Mouse (Mus musculus) frontal cortex, postnatal 36 days (tissue): ENCODE results near the gene Ntm.

Source experiments
- DNase-seq, 2 experiments: peaks; one replicate each; pipeline ENCODE4 v3.0.0; 2022; ENCODE audit warnings: low spot score in 2 of 2

Ntm gene

GRCm38 (mm10) chr9:29660059-29660613 lies 302.8 kb downstream of the Ntm start:
- DNase-seq: no peak

- no peak for DNase-seq
Observed at GRCm38 (mm10) chr9:29657761-29658465, 305.0 kb downstream of the Ntm start.

- peak; percentile 39 to 68 for DNase-seq
Observed at GRCm38 (mm10) chr9:29654885-29655284, 308.1 kb downstream of the Ntm start.

- no peak for DNase-seq
Observed at GRCm38 (mm10) chr9:29653678-29654235, 309.2 kb downstream of the Ntm start.

- no peak for DNase-seq
Observed at GRCm38 (mm10) chr9:29652854-29653253, 310.1 kb downstream of the Ntm start.

GRCm38 (mm10) chr9:29651856-29652255 lies 311.1 kb downstream of the Ntm start:
- no peak for DNase-seq

GRCm38 (mm10) chr9:29651226-29651625 lies 311.7 kb downstream of the Ntm start:
- no peak for DNase-seq

GRCm38 (mm10) chr9:29650679-29651078 lies 312.3 kb downstream of the Ntm start:
- peak; percentile 51 to 64 for DNase-seq

GRCm38 (mm10) chr9:29650266-29650665 lies 312.7 kb downstream of the Ntm start:
- no peak for DNase-seq

GRCm38 (mm10) chr9:29648256-29648655 lies 314.7 kb downstream of the Ntm start:
- no peak for DNase-seq

GRCm38 (mm10) chr9:29647764-29648163 lies 315.2 kb downstream of the Ntm start:
- no peak for DNase-seq

- no peak for DNase-seq
Observed at GRCm38 (mm10) chr9:29645796-29646400, 317.0 kb downstream of the Ntm start.

GRCm38 (mm10) chr9:29642997-29643657 lies 319.8 kb downstream of the Ntm start:
- peak; percentile 81 to 88 for DNase-seq

GRCm38 (mm10) chr9:29637335-29637734 lies 325.6 kb downstream of the Ntm start:
- DNase-seq: no peak

GRCm38 (mm10) chr9:29617181-29617580 lies 345.8 kb downstream of the Ntm start:
- DNase-seq: peak in 1 of 2 experiments; percentile 14

GRCm38 (mm10) chr9:29612020-29612612 lies 350.8 kb downstream of the Ntm start:
- peak in 1 of 2 experiments; percentile 32 for DNase-seq

- peak in 1 of 2 experiments; percentile 48 for DNase-seq
Observed at GRCm38 (mm10) chr9:29610867-29611266, 352.1 kb downstream of the Ntm start.

- peak in 1 of 2 experiments; percentile 43 for DNase-seq
Observed at GRCm38 (mm10) chr9:29597665-29598064, 365.3 kb downstream of the Ntm start.

- no peak for DNase-seq
Observed at GRCm38 (mm10) chr9:29595321-29595720, 367.6 kb downstream of the Ntm start.

GRCm38 (mm10) chr9:29594537-29595294 lies 368.2 kb downstream of the Ntm start:
- DNase-seq: no peak

- no peak for DNase-seq
Observed at GRCm38 (mm10) chr9:29587376-29587775, 375.6 kb downstream of the Ntm start.
